Mouse (Mus musculus): ENCODE results near the gene Clcn2. TPM values are rescaled to one million over a fixed set of nuclear protein-coding genes. Genes with fewer than 3 reads are reported as not detected.

The Clcn2 gene
- 4.2 TPM for total RNA-seq (2023)

GRCm38 (mm10) chr16:20717181-20717977 is at the start of gene Clcn2, which contains the start of gene Polr2h:
Gene Clcn2, minus strand, starts transcription at chr16:20717746.
Gene Polr2h, plus strand, starts transcription at chr16:20717665.

GRCm38 (mm10) chr16:20733731-20734730 is 16.5 kb upstream of the Clcn2 start, which contains the start of gene Thpo:
Gene Thpo, minus strand, starts transcription at chr16:20734511.

GRCm38 (mm10) chr16:20732925-20733730 is 15.6 kb upstream of the Clcn2 start, which contains the start of gene Chrd:
Gene Chrd, plus strand, starts transcription at chr16:20733127.

GRCm38 (mm10) chr16:20693111-20693701 is 24.3 kb downstream of the Clcn2 start, which contains the start of gene Fam131a:
Gene Fam131a, plus strand, starts transcription at chr16:20693241.

GRCm38 (mm10) chr16:20668013-20668412 is 49.5 kb downstream of the Clcn2 start, which contains the start of gene Eif4g1:
Gene Eif4g1, plus strand, starts transcription at chr16:20668313.

Other genes starting within 250 kb of the Clcn2 start
- 37.4 TPM for gene Eif2b5, start 218.9 kb downstream of the Clcn2 start, total RNA-seq (2023)
- gene Dvl3, start 200.8 kb downstream of the Clcn2 start, total RNA-seq (2023), result 41.3 TPM
- 174 TPM for gene Ap2m1, start 182.3 kb downstream of the Clcn2 start, total RNA-seq (2023)
- gene Abcf3, start 169.2 kb downstream of the Clcn2 start, total RNA-seq (2023), result 82.8 TPM
- 0.40 TPM for gene Vwa5b2, start 128.3 kb downstream of the Clcn2 start, total RNA-seq (2023)
- 8.0 TPM for gene Eef1akmt4, start 106.2 kb downstream of the Clcn2 start, total RNA-seq (2023)
- gene Gm49333, start 106.1 kb downstream of the Clcn2 start, total RNA-seq (2023), result not detected
- 14.0 TPM for gene Alg3, start 106.0 kb downstream of the Clcn2 start, total RNA-seq (2023)
- not detected for gene Camk2n2, start 96.5 kb downstream of the Clcn2 start, total RNA-seq (2023)
- gene Ece2, start 87.9 kb downstream of the Clcn2 start, total RNA-seq (2023), result not detected
- 100 TPM for gene Psmd2, start 66.1 kb downstream of the Clcn2 start, total RNA-seq (2023)
- 284 TPM for gene Eif4g1, start 49.4 kb downstream of the Clcn2 start, total RNA-seq (2023)
- 2.0 TPM for gene Fam131a, start 24.5 kb downstream of the Clcn2 start, total RNA-seq (2023)
- gene Polr2h, start 81 bp downstream of the Clcn2 start, total RNA-seq (2023), result 24.2 TPM
- not detected for gene Chrd, start 15.4 kb upstream of the Clcn2 start, total RNA-seq (2023)
- gene Thpo, start 16.8 kb upstream of the Clcn2 start, total RNA-seq (2023), result not detected